13 mouse cellular contexts compared by ENCODE assay signal in genomic region chr9:121058538-121058937, GRCm38 (mm10).
DNase-seq lines count a peak whose midpoint lies in the region; ATAC-seq and TF ChIP-seq lines count a peak whose summit lies in the region.
"Had no signal": no experiment of that assay in that cellular context is flagged by ENCODE, and none has a peak within 500 bp of the region (broad histone marks: within the 10 kb centered on the region; RNA-seq: fewer than 3 reads in every experiment).

No protein-coding gene starts in this region.

- DNase-seq in hindbrain, postnatal 0 days (ENCODE audit: low spot score) = no peak
- DNase-seq in hindbrain, embryonic 11.5 days (ENCODE audit: low spot score) = no peak
- no peak for DNase-seq in midbrain, postnatal 0 days (ENCODE audit: low spot score)
- DNase-seq in midbrain, embryonic 11.5 days (ENCODE audit: low spot score, missing footprints) = no peak
- DNase-seq in lung, postnatal 36 days = peak; percentile 34
- no peak for DNase-seq in thymus, adult 2 months
- DNase-seq: adrenal gland, adult 8-10 months; cerebellum, adult 9-10 months; liver; thymus, adult 18-20 months had no signal

- no peaks in the 10 kb centered on the region for H3K9me3 ChIP-seq in forebrain, embryonic 12.5 days
- no peaks in the 10 kb centered on the region for H3K9me3 ChIP-seq in forebrain, embryonic 16.5 days (ENCODE audit: control insufficient read depth, low read length)
- no peaks in the 10 kb centered on the region for H3K9me3 ChIP-seq in hindbrain, postnatal 0 days (ENCODE audit: low read length)
- no peaks in the 10 kb centered on the region for H3K9me3 ChIP-seq in hindbrain, embryonic 11.5 days (ENCODE audit: control insufficient read depth, low read length)
- no peaks in the 10 kb centered on the region for H3K9me3 ChIP-seq in midbrain, postnatal 0 days (ENCODE audit: low read length)
- no peaks in the 10 kb centered on the region for H3K9me3 ChIP-seq in midbrain, embryonic 11.5 days (ENCODE audit: control insufficient read depth, low read length)

- TF ChIP-seq CTCF in hindbrain, postnatal 0 days (IDR thresholded peaks at IDR 0.05; ENCODE audit: low read depth) = peak; percentile 26; the same call in 1 of the 2 replicates
- peak; percentile 40; the same call in 1 of the 2 replicates for TF ChIP-seq CTCF in midbrain, postnatal 0 days (IDR thresholded peaks at IDR 0.05)
- TF ChIP-seq CTCF in thymus, adult 2 months (IDR thresholded peaks at IDR 0.05; ENCODE audit: borderline replicate concordance, control insufficient read depth, extremely low read depth, insufficient read depth, low read length, poor library complexity) = no peak

- H3K9ac ChIP-seq in forebrain, embryonic 12.5 days = no peak overlapping the region
- H3K9ac ChIP-seq in forebrain, embryonic 16.5 days (replicated peaks; ENCODE audit: low read depth, low read length) = no peak overlapping the region
- no peak overlapping the region for H3K9ac ChIP-seq in hindbrain, postnatal 0 days (replicated peaks; ENCODE audit: low read length)
- H3K9ac ChIP-seq in hindbrain, embryonic 11.5 days (ENCODE audit: low read depth, low read length) = no peak overlapping the region
- H3K9ac ChIP-seq in midbrain, postnatal 0 days (replicated peaks; ENCODE audit: low read length, poor library complexity, severe bottlenecking) = no peak overlapping the region
- no peak overlapping the region for H3K9ac ChIP-seq in midbrain, embryonic 11.5 days (ENCODE audit: low read length)

- no peaks in the 10 kb centered on the region for H3K27me3 ChIP-seq in forebrain, embryonic 12.5 days
- H3K27me3 ChIP-seq in forebrain, embryonic 16.5 days (replicated peaks; ENCODE audit: control insufficient read depth, insufficient read depth, low read length) = no peaks in the 10 kb centered on the region
- no peaks in the 10 kb centered on the region for H3K27me3 ChIP-seq in hindbrain, postnatal 0 days (ENCODE audit: insufficient read depth, low read length)
- no peaks in the 10 kb centered on the region for H3K27me3 ChIP-seq in hindbrain, embryonic 11.5 days (ENCODE audit: control insufficient read depth, insufficient read depth, low read length)
- no peaks in the 10 kb centered on the region for H3K27me3 ChIP-seq in midbrain, postnatal 0 days (ENCODE audit: insufficient read depth, low read length)
- no peaks in the 10 kb centered on the region for H3K27me3 ChIP-seq in midbrain, embryonic 11.5 days (ENCODE audit: control insufficient read depth, insufficient read depth, low read length)
- H3K27me3 ChIP-seq in thymus, adult 2 months (ENCODE audit: control insufficient read depth, insufficient read depth, low read length) = no peaks in the 10 kb centered on the region

- 82% methylated on average over 8 of the region's 8 CpGs for WGBS in forebrain, embryonic 12.5 days
- WGBS in forebrain, embryonic 16.5 days = 80% methylated on average over 8 of the region's 8 CpGs
- 68% methylated on average over 8 of the region's 8 CpGs for whole genome bisulfite sequencing in hindbrain, postnatal 0 days
- WGBS in hindbrain, embryonic 11.5 days = 86% methylated on average over 8 of the region's 8 CpGs
- WGBS in midbrain, postnatal 0 days = 71% methylated on average over 8 of the region's 8 CpGs
- WGBS in midbrain, embryonic 11.5 days = 90% methylated on average over 8 of the region's 8 CpGs
- 92% methylated on average over 8 of the region's 8 CpGs for WGBS in thymus, adult 2 months

- no peak overlapping the region for H3K4me3 ChIP-seq in forebrain, embryonic 12.5 days (replicated peaks)
- no peak overlapping the region for H3K4me3 ChIP-seq in forebrain, embryonic 16.5 days (replicated peaks; ENCODE audit: low read length)
- H3K4me3 ChIP-seq in hindbrain, postnatal 0 days (ENCODE audit: low read length) = no peak overlapping the region
- no peak overlapping the region for H3K4me3 ChIP-seq in hindbrain, embryonic 11.5 days (ENCODE audit: low read depth, low read length)
- no peak overlapping the region for H3K4me3 ChIP-seq in midbrain, postnatal 0 days (ENCODE audit: low read depth, low read length)
- no peak overlapping the region for H3K4me3 ChIP-seq in midbrain, embryonic 11.5 days (ENCODE audit: low read depth, low read length)
- H3K4me3 ChIP-seq in thymus, adult 2 months (ENCODE audit: control insufficient read depth, insufficient read depth, low read length) = no peak overlapping the region

- H3K36me3 ChIP-seq in forebrain, embryonic 12.5 days (replicated peaks) = no peaks in the 10 kb centered on the region
- H3K36me3 ChIP-seq in forebrain, embryonic 16.5 days (ENCODE audit: control insufficient read depth, insufficient read depth) = no peaks in the 10 kb centered on the region
- no peaks in the 10 kb centered on the region for H3K36me3 ChIP-seq in hindbrain, postnatal 0 days (ENCODE audit: insufficient read depth, low read length)
- H3K36me3 ChIP-seq in hindbrain, embryonic 11.5 days (ENCODE audit: control insufficient read depth, insufficient read depth, low read length) = no peaks in the 10 kb centered on the region
- no peaks in the 10 kb centered on the region for H3K36me3 ChIP-seq in midbrain, postnatal 0 days (ENCODE audit: insufficient read depth, low read length)
- no peaks in the 10 kb centered on the region for H3K36me3 ChIP-seq in midbrain, embryonic 11.5 days (ENCODE audit: control insufficient read depth, insufficient read depth, low read length)
- H3K36me3 ChIP-seq in thymus, adult 2 months (ENCODE audit: control insufficient read depth, insufficient read depth, low read length) = no peaks in the 10 kb centered on the region

- H3K27ac ChIP-seq in forebrain, embryonic 12.5 days = 0 out of 2 replicates have a peak overlapping the region, but pooled peaks have one; percentile 8
- no peak overlapping the region for H3K27ac ChIP-seq in forebrain, embryonic 16.5 days (ENCODE audit: low read length)
- H3K27ac ChIP-seq in hindbrain, postnatal 0 days = no peak overlapping the region
- no peak overlapping the region for H3K27ac ChIP-seq in hindbrain, embryonic 11.5 days (ENCODE audit: low read depth, low read length)
- H3K27ac ChIP-seq in midbrain, postnatal 0 days (ENCODE audit: low read depth, low read length) = no peak overlapping the region
- no peak overlapping the region for H3K27ac ChIP-seq in midbrain, embryonic 11.5 days (ENCODE audit: low read depth, low read length)
- H3K27ac ChIP-seq in thymus, adult 2 months (ENCODE audit: control insufficient read depth, insufficient read depth, low read length) = no peak overlapping the region
- H3K27ac ChIP-seq: macrophage had no signal

- ATAC-seq in forebrain, embryonic 12.5 days (ENCODE audit: low FRiP score) = no peak
- ATAC-seq in forebrain, embryonic 16.5 days = no peak
- no peak for ATAC-seq in hindbrain, postnatal 0 days
- ATAC-seq in hindbrain, embryonic 11.5 days (ENCODE audit: low FRiP score) = no peak
- ATAC-seq in midbrain, postnatal 0 days (ENCODE audit: low FRiP score) = no peak
- ATAC-seq in midbrain, embryonic 11.5 days (ENCODE audit: low FRiP score) = no peak

- no peak overlapping the region for H3K4me2 ChIP-seq in forebrain, embryonic 12.5 days
- no peak overlapping the region for H3K4me2 ChIP-seq in forebrain, embryonic 16.5 days (ENCODE audit: low read length)
- no peak overlapping the region for H3K4me2 ChIP-seq in hindbrain, postnatal 0 days (ENCODE audit: low read depth, low read length)
- no peak overlapping the region for H3K4me2 ChIP-seq in hindbrain, embryonic 11.5 days (replicated peaks; ENCODE audit: low read depth, low read length)
- H3K4me2 ChIP-seq in midbrain, postnatal 0 days (ENCODE audit: low read depth, low read length, poor library complexity, severe bottlenecking) = no peak overlapping the region
- no peak overlapping the region for H3K4me2 ChIP-seq in midbrain, embryonic 11.5 days

- TF ChIP-seq POLR2A in thymus, adult 2 months (IDR thresholded peaks at IDR 0.05; ENCODE audit: control insufficient read depth, extremely low read depth, insufficient read depth, low read length, poor library complexity) = no peak

- peaks cover 35% of the 10 kb centered on the region for H3K4me1 ChIP-seq in forebrain, embryonic 12.5 days
- H3K4me1 ChIP-seq in forebrain, embryonic 16.5 days (replicated peaks; ENCODE audit: control insufficient read depth, insufficient read depth, low read length) = peaks cover 17% of the 10 kb centered on the region
- H3K4me1 ChIP-seq in hindbrain, postnatal 0 days (ENCODE audit: insufficient read depth, low read length) = peaks cover 9% of the 10 kb centered on the region; the same call in 1 of the 2 replicates
- H3K4me1 ChIP-seq in hindbrain, embryonic 11.5 days (replicated peaks; ENCODE audit: control insufficient read depth, insufficient read depth, low read length) = peaks cover 5% of the 10 kb centered on the region; the same call in 1 of the 2 replicates
- no peaks in the 10 kb centered on the region for H3K4me1 ChIP-seq in midbrain, postnatal 0 days (ENCODE audit: insufficient read depth, low read length)
- H3K4me1 ChIP-seq in midbrain, embryonic 11.5 days (ENCODE audit: control insufficient read depth, insufficient read depth, low read length) = peaks cover 16% of the 10 kb centered on the region
- 0 out of 2 replicates have a peak, but pooled peaks cover 3% of the 10 kb centered on the region for H3K4me1 ChIP-seq in thymus, adult 2 months (replicated peaks; ENCODE audit: control insufficient read depth, insufficient read depth, low read length)
